9 mouse cellular contexts compared by ENCODE assay signal in genomic region chr3:107009329-107010076, GRCm38 (mm10).
"Had no signal": no experiment of that assay in that cellular context is flagged by ENCODE, and none has a peak within 500 bp of the region (broad histone marks: within the 10 kb centered on the region; RNA-seq: fewer than 3 reads in every experiment).

No protein-coding gene starts in this region.

- H3K4me3 ChIP-seq: limb, embryonic 15.5 days; liver, embryonic 12.5 days; lung, embryonic 15.5 days; midbrain, embryonic 13.5 days; stomach, embryonic 15.5 days had no signal

- H3K9ac ChIP-seq: limb, embryonic 15.5 days; liver, embryonic 12.5 days; lung, embryonic 15.5 days; midbrain, embryonic 13.5 days; stomach, embryonic 15.5 days had no signal

- ATAC-seq: intestine, embryonic 16.5 days; liver, embryonic 12.5 days; midbrain, embryonic 13.5 days had no signal

- DNase-seq: kidney, adult 2 months; kidney, postnatal 25 days; thymus, postnatal 36 days had no signal

- H3K27ac ChIP-seq: limb, embryonic 15.5 days; liver, embryonic 12.5 days; lung, embryonic 15.5 days; midbrain, embryonic 13.5 days; stomach, embryonic 15.5 days had no signal

- H3K9me3 ChIP-seq: limb, embryonic 15.5 days; liver, embryonic 12.5 days; lung, embryonic 15.5 days; midbrain, embryonic 13.5 days; stomach, embryonic 15.5 days had no signal

- H3K4me2 ChIP-seq: limb, embryonic 15.5 days; liver, embryonic 12.5 days; lung, embryonic 15.5 days; midbrain, embryonic 13.5 days; stomach, embryonic 15.5 days had no signal

- H3K27me3 ChIP-seq: limb, embryonic 15.5 days; liver, embryonic 12.5 days; lung, embryonic 15.5 days; midbrain, embryonic 13.5 days; stomach, embryonic 15.5 days had no signal

- H3K36me3 ChIP-seq: limb, embryonic 15.5 days; liver, embryonic 12.5 days; lung, embryonic 15.5 days; midbrain, embryonic 13.5 days; stomach, embryonic 15.5 days had no signal

- H3K4me1 ChIP-seq: limb, embryonic 15.5 days; liver, embryonic 12.5 days; lung, embryonic 15.5 days; midbrain, embryonic 13.5 days; stomach, embryonic 15.5 days had no signal
